Mouse (Mus musculus): Measurements from ENCODE around the gene Nedd8.

GRCm38 (mm10) chr14:55644261-55644888, 27.5 kb downstream of the Nedd8 start:
- no peak for TF ChIP-seq POLR2A (IDR thresholded peaks at IDR 0.05; ENCODE audit: insufficient read length, low read depth)
- TF ChIP-seq MAX (IDR thresholded peaks at IDR 0.05; ENCODE audit: low read depth), result no peak
- no peak for TF ChIP-seq POLR2AphosphoS2 (IDR thresholded peaks at IDR 0.05; ENCODE audit: insufficient read length, low read depth)
- TF ChIP-seq MYOG (IDR thresholded peaks at IDR 0.05; ENCODE audit: control insufficient read depth in 1 of 3, insufficient read depth in 1 of 3, insufficient read length in 2 of 3, low read depth in 2 of 3), result no peak
- no peak for TF ChIP-seq CEBPB (IDR thresholded peaks at IDR 0.05; ENCODE audit: insufficient read depth, poor library complexity, severe bottlenecking)
- no peak for TF ChIP-seq TCF3 (IDR thresholded peaks at IDR 0.05; ENCODE audit: insufficient read length, low read depth)
- TF ChIP-seq USF1 (IDR thresholded peaks at IDR 0.05; ENCODE audit: low read depth), result no peak

All from myocyte (in vitro differentiated cells).